Mouse (Mus musculus): ENCODE measurements around the gene Ada. TPM values are rescaled to one million over a fixed set of nuclear protein-coding genes. Genes with fewer than 3 reads are reported as not detected.

Gene Ada
- polyA plus RNA-seq, 1 experiment from 2014 or later = 4.7 TPM

DNA sequence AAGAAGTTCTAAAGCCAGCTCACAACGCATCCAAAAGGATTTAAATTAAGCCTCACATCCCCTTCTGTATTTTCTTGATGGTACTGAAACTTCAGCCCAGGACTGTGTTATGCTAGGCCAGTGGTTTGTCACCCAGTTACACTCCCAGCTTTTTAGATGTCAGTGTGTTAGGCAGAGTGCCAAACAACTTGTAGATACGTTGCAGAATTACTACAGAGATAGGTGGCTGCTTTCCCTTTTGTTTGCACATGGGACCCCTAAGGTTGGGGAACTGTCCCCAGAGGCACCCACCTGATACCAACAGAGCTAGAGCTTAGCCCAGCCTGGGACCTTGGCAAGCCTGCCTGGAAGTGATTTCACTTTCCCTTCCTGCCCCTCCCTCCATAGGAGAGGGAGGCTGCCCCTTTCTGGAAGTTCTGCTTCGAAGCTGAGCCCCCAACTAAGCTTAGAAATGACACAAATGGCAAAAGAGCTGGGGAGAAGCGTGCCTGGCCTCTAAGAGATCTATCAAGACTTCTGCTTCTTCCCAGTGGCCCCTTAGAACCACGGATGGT is 39.4 kb downstream of the Ada start:
- no peaks in the 10 kb centered on the region for H3K4me1 ChIP-seq (replicated peaks; ENCODE audit: control insufficient read depth, insufficient read depth, low read length)
- no peak overlapping the region for H3K9ac ChIP-seq (ENCODE audit: low read depth, low read length)
- no peak for ATAC-seq (ENCODE audit: low FRiP score)
- no peaks in the 10 kb centered on the region for H3K36me3 ChIP-seq (ENCODE audit: control insufficient read depth, insufficient read depth, low read length)
- no peak overlapping the region for H3K27ac ChIP-seq (ENCODE audit: low read depth, low read length)
- H3K4me3 ChIP-seq (ENCODE audit: low read depth, low read length) = no peak overlapping the region
- WGBS = 87% methylated on average over 5 of the region's 5 CpGs
- DNase-seq (ENCODE audit: low spot score) = no peak
- H3K4me2 ChIP-seq (replicated peaks; ENCODE audit: low read depth, low read length) = no peak overlapping the region
- no peaks in the 10 kb centered on the region for H3K9me3 ChIP-seq (ENCODE audit: control insufficient read depth, low read length)
- H3K27me3 ChIP-seq (ENCODE audit: control insufficient read depth, insufficient read depth, low read length) = no peaks in the 10 kb centered on the region

DNA sequence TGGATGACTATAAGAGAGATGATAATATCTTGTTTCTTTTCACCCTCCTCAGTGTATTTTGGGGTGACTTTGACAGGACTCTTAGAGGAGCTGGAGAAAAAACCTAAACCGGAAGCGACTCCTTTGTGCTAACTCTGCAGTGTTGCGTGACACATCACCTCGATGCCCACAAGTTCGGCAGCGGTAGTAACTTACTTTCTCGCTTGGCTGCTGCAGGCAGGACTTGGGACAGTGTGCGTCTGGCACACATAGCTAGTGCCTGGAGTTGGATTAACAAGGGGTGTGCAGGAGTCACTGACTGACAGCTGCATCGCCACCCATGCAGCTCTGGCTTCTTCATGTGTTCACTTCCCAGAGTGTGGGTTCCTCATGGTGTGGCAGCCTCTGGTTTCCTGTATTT is 40.0 kb downstream of the Ada start:
- Histone ChIP-seq H3K27ac (ENCODE audit: low read depth, low read length) (no peak overlapping the region), H3K36me3 (ENCODE audit: control insufficient read depth, insufficient read depth, low read length) (no peaks in the 10 kb centered on the region), H3K4me1 (replicated peaks; ENCODE audit: control insufficient read depth, insufficient read depth, low read length) (no peaks in the 10 kb centered on the region), H3K4me3 (ENCODE audit: low read depth, low read length) (no peak overlapping the region), H3K9me3 (ENCODE audit: control insufficient read depth, low read length) (no peaks in the 10 kb centered on the region), H3K4me2 (replicated peaks; ENCODE audit: low read depth, low read length) (no peak overlapping the region), H3K27me3 (ENCODE audit: control insufficient read depth, insufficient read depth, low read length) (no peaks in the 10 kb centered on the region), H3K9ac (ENCODE audit: low read depth, low read length) (no peak overlapping the region)
- WGBS = 97% methylated on average over 9 of the region's 9 CpGs
- DNase-seq (ENCODE audit: low spot score) (no peak), ATAC-seq (ENCODE audit: low FRiP score) (no peak)

DNA sequence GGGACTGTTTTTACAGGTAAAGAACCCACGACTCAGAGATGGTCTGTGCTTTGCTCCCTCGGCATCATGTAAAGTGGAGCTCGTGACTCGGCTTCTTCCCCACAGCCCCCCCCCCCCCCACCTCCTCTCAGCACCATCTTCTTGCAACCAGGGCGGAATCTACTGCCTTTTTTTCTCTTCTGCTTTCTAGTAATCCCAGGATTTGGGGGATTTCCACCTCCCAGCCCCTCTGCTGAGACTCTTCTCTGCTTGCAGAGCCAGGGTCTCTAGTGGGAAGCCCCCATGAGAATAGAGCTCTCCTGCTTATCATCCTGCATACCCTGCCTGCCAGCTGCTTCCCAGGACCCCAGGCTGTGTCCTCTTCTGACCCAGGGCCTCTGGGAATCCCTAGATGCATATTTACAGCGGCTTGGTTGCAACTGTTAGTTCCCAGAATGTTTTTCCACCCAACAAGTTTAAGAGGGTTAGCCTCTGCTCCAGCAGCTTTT is 41.2 kb downstream of the Ada start:
- H3K36me3 ChIP-seq (ENCODE audit: control insufficient read depth, insufficient read depth, low read length) = no peaks in the 10 kb centered on the region
- no peak overlapping the region for H3K9ac ChIP-seq (ENCODE audit: low read depth, low read length)
- no peak overlapping the region for H3K27ac ChIP-seq (ENCODE audit: low read depth, low read length)
- no peaks in the 10 kb centered on the region for H3K9me3 ChIP-seq (ENCODE audit: control insufficient read depth, low read length)
- no peaks in the 10 kb centered on the region for H3K4me1 ChIP-seq (replicated peaks; ENCODE audit: control insufficient read depth, insufficient read depth, low read length)
- H3K27me3 ChIP-seq (ENCODE audit: control insufficient read depth, insufficient read depth, low read length) = no peaks in the 10 kb centered on the region
- 80% methylated on average over 6 of the region's 6 CpGs for WGBS
- no peak for DNase-seq (ENCODE audit: low spot score)
- no peak overlapping the region for H3K4me3 ChIP-seq (ENCODE audit: low read depth, low read length)
- no peak for ATAC-seq (ENCODE audit: low FRiP score)
- H3K4me2 ChIP-seq (replicated peaks; ENCODE audit: low read depth, low read length) = no peak overlapping the region

DNA sequence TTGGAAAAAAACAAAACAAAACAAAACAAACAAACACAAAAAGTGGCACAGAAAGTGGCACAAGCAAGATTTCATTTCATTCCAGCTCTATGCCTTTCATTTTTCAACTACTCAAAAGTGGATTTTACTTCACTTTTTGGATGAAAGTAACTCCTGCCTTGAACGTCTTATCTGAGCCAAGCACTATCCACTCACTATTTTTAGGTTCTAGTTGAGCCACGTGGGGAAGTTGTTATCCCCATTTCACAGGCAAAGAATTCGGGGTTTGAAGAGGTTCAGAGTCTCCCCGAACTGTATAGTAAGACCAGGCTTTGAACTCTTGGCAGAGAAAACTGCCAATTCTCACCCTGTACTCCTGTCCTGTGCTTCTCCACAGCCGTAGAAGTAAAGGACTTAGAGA is 41.7 kb downstream of the Ada start:
- Histone ChIP-seq H3K4me2 (replicated peaks; ENCODE audit: low read depth, low read length) (no peak overlapping the region), H3K27ac (ENCODE audit: low read depth, low read length) (no peak overlapping the region), H3K4me1 (replicated peaks; ENCODE audit: control insufficient read depth, insufficient read depth, low read length) (no peaks in the 10 kb centered on the region), H3K36me3 (ENCODE audit: control insufficient read depth, insufficient read depth, low read length) (no peaks in the 10 kb centered on the region), H3K4me3 (ENCODE audit: low read depth, low read length) (no peak overlapping the region), H3K27me3 (ENCODE audit: control insufficient read depth, insufficient read depth, low read length) (no peaks in the 10 kb centered on the region), H3K9me3 (ENCODE audit: control insufficient read depth, low read length) (no peaks in the 10 kb centered on the region), H3K9ac (ENCODE audit: low read depth, low read length) (no peak overlapping the region)
- ATAC-seq (ENCODE audit: low FRiP score) = no peak
- WGBS = 85% methylated on average over 5 of the region's 5 CpGs
- no peak for DNase-seq (ENCODE audit: low spot score)

DNA sequence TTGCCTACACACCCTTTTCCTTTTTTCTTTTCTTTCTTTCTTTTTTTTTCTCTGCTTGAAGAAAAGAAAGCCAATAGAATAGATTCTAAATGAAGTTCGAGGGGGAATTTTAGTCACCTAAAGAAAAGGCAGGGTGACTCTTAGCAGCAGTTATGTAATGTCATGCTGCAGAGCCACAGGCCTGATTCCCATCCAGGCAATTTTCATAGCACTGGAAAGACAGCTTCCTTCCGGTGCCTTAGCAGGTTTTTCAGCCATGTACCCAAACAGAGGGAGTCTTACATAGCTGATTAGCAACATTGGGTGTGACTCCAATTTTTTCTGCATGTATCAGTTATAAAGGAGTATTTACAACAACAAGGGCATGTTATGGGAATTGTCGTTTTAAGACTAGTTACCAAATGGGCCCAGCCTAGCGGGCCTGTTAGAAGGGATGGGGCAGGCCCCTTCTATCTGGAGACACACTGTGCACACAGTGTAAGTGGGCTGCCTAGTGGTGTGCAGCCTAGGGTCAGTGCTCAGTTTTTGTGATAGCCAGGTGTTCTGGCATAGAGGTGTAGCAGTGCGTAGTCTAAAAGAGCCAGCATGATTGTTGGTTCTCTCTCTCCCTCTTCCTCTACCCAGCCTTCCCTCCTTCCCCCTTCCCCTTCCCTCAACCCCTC is 46.3 kb downstream of the Ada start:
- no peaks in the 10 kb centered on the region for H3K36me3 ChIP-seq (ENCODE audit: control insufficient read depth, insufficient read depth, low read length)
- no peaks in the 10 kb centered on the region for H3K9me3 ChIP-seq (ENCODE audit: control insufficient read depth, low read length)
- WGBS = 91% methylated on average over 5 of the region's 5 CpGs
- H3K4me3 ChIP-seq (ENCODE audit: low read depth, low read length) = no peak overlapping the region
- no peak overlapping the region for H3K9ac ChIP-seq (ENCODE audit: low read depth, low read length)
- no peaks in the 10 kb centered on the region for H3K4me1 ChIP-seq (replicated peaks; ENCODE audit: control insufficient read depth, insufficient read depth, low read length)
- H3K27me3 ChIP-seq (ENCODE audit: control insufficient read depth, insufficient read depth, low read length) = no peaks in the 10 kb centered on the region
- DNase-seq (ENCODE audit: low spot score) (no peak), ATAC-seq (ENCODE audit: low FRiP score) (no peak)
- no peak overlapping the region for H3K27ac ChIP-seq (ENCODE audit: low read depth, low read length)
- H3K4me2 ChIP-seq (replicated peaks; ENCODE audit: low read depth, low read length) = no peak overlapping the region

DNA sequence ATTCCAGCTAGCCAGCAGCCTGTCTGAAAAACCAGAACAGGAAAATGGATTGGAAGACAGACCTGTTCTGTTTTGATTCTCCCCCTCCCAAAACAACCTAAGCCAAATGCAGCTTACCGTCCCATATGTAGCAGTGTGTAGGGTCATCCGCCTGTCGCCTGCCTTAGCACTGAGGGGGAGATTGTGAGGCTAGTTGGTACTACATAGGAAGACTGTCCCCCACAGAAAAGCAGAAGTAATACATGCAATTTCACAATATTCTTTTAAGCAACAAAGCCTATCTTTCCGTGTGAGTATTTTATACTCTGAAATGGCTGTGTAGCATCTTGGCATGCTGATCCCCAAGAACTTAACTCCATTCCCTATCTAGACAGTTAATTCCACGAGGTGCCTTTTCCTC is 47.1 kb downstream of the Ada start:
- H3K4me3 ChIP-seq (ENCODE audit: low read depth, low read length) = no peak overlapping the region
- no peak overlapping the region for H3K27ac ChIP-seq (ENCODE audit: low read depth, low read length)
- no peaks in the 10 kb centered on the region for H3K36me3 ChIP-seq (ENCODE audit: control insufficient read depth, insufficient read depth, low read length)
- WGBS = 82% methylated on average over 5 of the region's 5 CpGs
- no peak overlapping the region for H3K4me2 ChIP-seq (replicated peaks; ENCODE audit: low read depth, low read length)
- no peak overlapping the region for H3K9ac ChIP-seq (ENCODE audit: low read depth, low read length)
- H3K27me3 ChIP-seq (ENCODE audit: control insufficient read depth, insufficient read depth, low read length) = no peaks in the 10 kb centered on the region
- ATAC-seq (ENCODE audit: low FRiP score) (no peak), DNase-seq (ENCODE audit: low spot score) (no peak)
- H3K4me1 ChIP-seq (replicated peaks; ENCODE audit: control insufficient read depth, insufficient read depth, low read length) = 0 out of 2 replicates have a peak, but pooled peaks cover 2% of the 10 kb centered on the region
- H3K9me3 ChIP-seq (ENCODE audit: control insufficient read depth, low read length) = no peaks in the 10 kb centered on the region

DNA sequence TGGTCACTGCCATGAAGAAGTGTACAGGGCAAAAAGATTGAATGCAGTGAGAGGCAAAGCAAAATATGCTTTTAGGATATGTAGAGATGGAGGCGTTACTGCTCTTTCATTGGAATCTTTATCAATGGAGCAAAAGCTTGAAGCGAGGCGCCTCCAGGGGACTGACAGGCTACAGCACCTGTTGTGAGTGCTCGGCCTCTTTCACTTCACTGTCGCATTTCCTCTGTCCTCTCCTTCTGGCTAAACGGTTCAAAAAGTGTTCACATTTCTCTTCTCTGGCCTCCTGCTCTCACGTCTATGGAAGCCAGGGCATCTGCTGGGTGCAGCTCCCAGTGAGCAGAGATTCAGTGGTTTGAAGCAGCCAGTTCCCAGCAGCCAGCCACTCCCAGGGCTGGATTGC is 47.6 kb downstream of the Ada start:
- no peak for ATAC-seq (ENCODE audit: low FRiP score)
- Histone ChIP-seq H3K27me3 (ENCODE audit: control insufficient read depth, insufficient read depth, low read length) (no peaks in the 10 kb centered on the region), H3K36me3 (ENCODE audit: control insufficient read depth, insufficient read depth, low read length) (no peaks in the 10 kb centered on the region), H3K9ac (ENCODE audit: low read depth, low read length) (no peak overlapping the region), H3K4me3 (ENCODE audit: low read depth, low read length) (no peak overlapping the region), H3K9me3 (ENCODE audit: control insufficient read depth, low read length) (no peaks in the 10 kb centered on the region), H3K4me1 (replicated peaks; ENCODE audit: control insufficient read depth, insufficient read depth, low read length) (0 out of 2 replicates have a peak, but pooled peaks cover 2% of the 10 kb centered on the region), H3K4me2 (replicated peaks; ENCODE audit: low read depth, low read length) (no peak overlapping the region), H3K27ac (ENCODE audit: low read depth, low read length) (no peak overlapping the region)
- 75% methylated on average over 7 of the region's 7 CpGs for WGBS
- no peak for DNase-seq (ENCODE audit: low spot score)

DNA sequence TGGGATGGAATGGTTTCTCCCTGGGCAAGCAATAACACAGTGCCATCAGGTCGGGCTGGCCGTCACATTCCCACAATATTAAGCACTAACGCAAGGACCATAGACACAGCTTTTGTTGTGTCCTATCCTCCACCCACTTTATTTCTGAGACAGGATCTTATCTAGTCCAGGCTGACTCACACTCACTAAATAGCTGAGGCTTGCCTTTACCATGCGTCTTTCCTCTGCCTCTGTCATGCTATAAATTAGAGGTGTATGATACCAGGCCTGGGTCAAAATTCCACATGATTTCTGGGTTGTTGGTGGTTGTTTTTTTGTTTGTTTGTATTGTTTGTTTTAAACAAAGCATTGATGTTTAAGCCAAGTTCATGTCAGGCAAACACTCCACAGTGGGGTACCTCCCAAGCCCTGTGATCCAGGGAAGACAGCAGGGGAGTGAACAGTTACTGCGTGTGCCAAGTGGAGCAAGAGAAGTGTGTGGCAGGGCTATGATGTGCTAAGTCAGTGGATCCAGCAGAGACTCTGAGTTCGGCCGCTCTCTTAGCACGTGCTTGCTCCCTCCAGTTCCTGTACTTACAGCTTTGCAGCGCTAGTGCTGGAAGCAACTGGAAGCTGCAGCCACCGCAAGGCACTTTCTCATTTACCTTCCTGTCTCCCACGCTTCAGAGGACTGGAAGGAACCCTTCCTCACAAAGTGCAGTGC is 50.8 kb downstream of the Ada start:
- no peak for ATAC-seq (ENCODE audit: low FRiP score)
- Histone ChIP-seq H3K4me1 (replicated peaks; ENCODE audit: control insufficient read depth, insufficient read depth, low read length) (0 out of 2 replicates have a peak, but pooled peaks cover 2% of the 10 kb centered on the region), H3K9ac (ENCODE audit: low read depth, low read length) (no peak overlapping the region), H3K36me3 (ENCODE audit: control insufficient read depth, insufficient read depth, low read length) (no peaks in the 10 kb centered on the region), H3K9me3 (ENCODE audit: control insufficient read depth, low read length) (no peaks in the 10 kb centered on the region), H3K4me2 (replicated peaks; ENCODE audit: low read depth, low read length) (no peak overlapping the region), H3K27me3 (ENCODE audit: control insufficient read depth, insufficient read depth, low read length) (no peaks in the 10 kb centered on the region), H3K4me3 (ENCODE audit: low read depth, low read length) (no peak overlapping the region), H3K27ac (ENCODE audit: low read depth, low read length) (no peak overlapping the region)
- WGBS = 90% methylated on average over 11 of the region's 11 CpGs
- DNase-seq (ENCODE audit: low spot score) = no peak

Measured in hindbrain, embryonic 11.5 days (tissue).